Mouse (Mus musculus): ENCODE data around the gene Nkapd1. TPM values are rescaled to one million over a fixed set of nuclear protein-coding genes. Genes with fewer than 3 reads are reported as not detected.
A peak's percentile ranks its signal among the peaks of the same experiment; 100 is the strongest.

Gene Nkapd1
- total and polyA plus RNA-seq, 2 experiments from 2014 or later: 10.9 to 22.5 TPM

GRCm38 (mm10) chr9:50603998-50604324, 13.3 kb downstream of the Nkapd1 start:
- peak overlapping the region; percentile 55 for H3K4me2 ChIP-seq (ENCODE audit: low read depth, low read length, poor library complexity, severe bottlenecking)
- peaks cover 21% of the 10 kb centered on the region for H3K36me3 ChIP-seq (ENCODE audit: insufficient read depth, low read length)
- peak overlapping the region; percentile 89 for H3K27ac ChIP-seq (ENCODE audit: low read depth, low read length)
- no peaks in the 10 kb centered on the region for H3K9me3 ChIP-seq (ENCODE audit: low read length)
- TF ChIP-seq CTCF (IDR thresholded peaks at IDR 0.05): no peak; the same call in 1 of the 2 replicates
- H3K4me1 ChIP-seq (ENCODE audit: insufficient read depth, low read length): peaks cover 14% of the 10 kb centered on the region
- DNase-seq (ENCODE audit: low spot score): no peak
- 0% methylated on average over 24 of the region's 24 CpGs for WGBS
- H3K9ac ChIP-seq (replicated peaks; ENCODE audit: low read length, poor library complexity, severe bottlenecking): peak overlapping the region; percentile 76
- peak; percentile 87; the same call in 1 of the 2 replicates for ATAC-seq (ENCODE audit: low FRiP score)
- H3K27me3 ChIP-seq (ENCODE audit: insufficient read depth, low read length): no peaks in the 10 kb centered on the region
- peak overlapping the region; percentile 63 for H3K4me3 ChIP-seq (ENCODE audit: low read depth, low read length)

- peak within 1 kb of the TSS; percentile 89 for H3K27ac ChIP-seq (ENCODE audit: low read depth, low read length)
- ATAC-seq (ENCODE audit: low FRiP score): peak; percentile 95
- H3K4me1 ChIP-seq (ENCODE audit: insufficient read depth, low read length): peaks cover 14% of the 10 kb centered on the region
- H3K4me3 ChIP-seq (ENCODE audit: low read depth, low read length): peak within 1 kb of the TSS; percentile 63
- TF ChIP-seq CTCF (IDR thresholded peaks at IDR 0.05): peak; percentile 67; the same call in 1 of the 2 replicates
- peak within 1 kb of the TSS; percentile 55 for H3K4me2 ChIP-seq (ENCODE audit: low read depth, low read length, poor library complexity, severe bottlenecking)
- H3K27me3 ChIP-seq (ENCODE audit: insufficient read depth, low read length): no peaks in the 10 kb centered on the region
- H3K36me3 ChIP-seq (ENCODE audit: insufficient read depth, low read length): peaks cover 24% of the 10 kb centered on the region
- DNase-seq (ENCODE audit: low spot score): peak; percentile 98
- 1% methylated on average over 48 of the region's 48 CpGs for WGBS
- H3K9me3 ChIP-seq (ENCODE audit: low read length): no peaks in the 10 kb centered on the region
- H3K9ac ChIP-seq (replicated peaks; ENCODE audit: low read length, poor library complexity, severe bottlenecking): peak within 1 kb of the TSS; percentile 76
Observed at GRCm38 (mm10) chr9:50603189-50603997, 13.9 kb downstream of the Nkapd1 start, which contains the start of the genes Sdhd and Timm8b. Gene Sdhd, minus strand, starts transcription at chr9:50603812. Gene Timm8b, plus strand, starts transcription at chr9:50603910.

- Histone ChIP-seq H3K9ac (replicated peaks; ENCODE audit: low read length, poor library complexity, severe bottlenecking) (peak overlapping the region; percentile 76; the same call in 1 of the 2 replicates), H3K4me1 (ENCODE audit: insufficient read depth, low read length) (peaks cover 14% of the 10 kb centered on the region), H3K4me2 (ENCODE audit: low read depth, low read length, poor library complexity, severe bottlenecking) (peak overlapping the region; percentile 55), H3K9me3 (ENCODE audit: low read length) (no peaks in the 10 kb centered on the region), H3K27me3 (ENCODE audit: insufficient read depth, low read length) (no peaks in the 10 kb centered on the region), H3K27ac (ENCODE audit: low read depth, low read length) (no peak overlapping the region), H3K4me3 (ENCODE audit: low read depth, low read length) (peak overlapping the region; percentile 63), H3K36me3 (ENCODE audit: insufficient read depth, low read length) (peaks cover 30% of the 10 kb centered on the region)
- DNase-seq (ENCODE audit: low spot score): no peak
- TF ChIP-seq CTCF (IDR thresholded peaks at IDR 0.05): no peak
- no peak for ATAC-seq (ENCODE audit: low FRiP score)
- WGBS: 98% methylated on average over 7 of the region's 7 CpGs
Observed at GRCm38 (mm10) chr9:50602055-50602845, 15.0 kb downstream of the Nkapd1 start.

- Histone ChIP-seq H3K9me3 (ENCODE audit: low read length) (no peaks in the 10 kb centered on the region), H3K9ac (replicated peaks; ENCODE audit: low read length, poor library complexity, severe bottlenecking) (no peak overlapping the region), H3K27me3 (ENCODE audit: insufficient read depth, low read length) (no peaks in the 10 kb centered on the region), H3K27ac (ENCODE audit: low read depth, low read length) (no peak overlapping the region), H3K36me3 (ENCODE audit: insufficient read depth, low read length) (peaks cover 36% of the 10 kb centered on the region), H3K4me2 (ENCODE audit: low read depth, low read length, poor library complexity, severe bottlenecking) (no peak overlapping the region), H3K4me3 (ENCODE audit: low read depth, low read length) (no peak overlapping the region), H3K4me1 (ENCODE audit: insufficient read depth, low read length) (peaks cover 14% of the 10 kb centered on the region)
- no peak for ATAC-seq (ENCODE audit: low FRiP score)
- no peak for TF ChIP-seq CTCF (IDR thresholded peaks at IDR 0.05)
- WGBS: 79% methylated on average over 6 of the region's 6 CpGs
- no peak for DNase-seq (ENCODE audit: low spot score)
Observed at GRCm38 (mm10) chr9:50601536-50601935, 15.7 kb downstream of the Nkapd1 start.

- no peak overlapping the region for H3K9ac ChIP-seq (replicated peaks; ENCODE audit: low read length, poor library complexity, severe bottlenecking)
- H3K9me3 ChIP-seq (ENCODE audit: low read length): no peaks in the 10 kb centered on the region
- H3K27me3 ChIP-seq (ENCODE audit: insufficient read depth, low read length): no peaks in the 10 kb centered on the region
- peaks cover 45% of the 10 kb centered on the region for H3K36me3 ChIP-seq (ENCODE audit: insufficient read depth, low read length)
- TF ChIP-seq CTCF (IDR thresholded peaks at IDR 0.05): no peak
- no peak for DNase-seq (ENCODE audit: low spot score)
- no peak overlapping the region for H3K27ac ChIP-seq (ENCODE audit: low read depth, low read length)
- peaks cover under 1% of the 10 kb centered on the region; the same call in 1 of the 2 replicates for H3K4me1 ChIP-seq (ENCODE audit: insufficient read depth, low read length)
- 94% methylated on average over 8 of the region's 8 CpGs for WGBS
- no peak for ATAC-seq (ENCODE audit: low FRiP score)
- H3K4me3 ChIP-seq (ENCODE audit: low read depth, low read length): no peak overlapping the region
- H3K4me2 ChIP-seq (ENCODE audit: low read depth, low read length, poor library complexity, severe bottlenecking): no peak overlapping the region
Observed at GRCm38 (mm10) chr9:50596973-50597372, 20.3 kb downstream of the Nkapd1 start.

All from midbrain, postnatal 0 days (tissue).